Mouse (Mus musculus) adipocyte (in vitro differentiated cells): ENCODE data around the gene Lrrc45.
"Not testable (repeated sequence)": the region's sequence is repeated elsewhere in the genome, so short reads cannot be mapped to it uniquely, and the experiment has no call there.

ENCODE experiments used
- DNase-seq: peaks from one replicate; pipeline ENCODE4 v3.0.0-alpha.2; 2016; ENCODE audit warnings: low spot score

The Lrrc45 gene

DNA sequence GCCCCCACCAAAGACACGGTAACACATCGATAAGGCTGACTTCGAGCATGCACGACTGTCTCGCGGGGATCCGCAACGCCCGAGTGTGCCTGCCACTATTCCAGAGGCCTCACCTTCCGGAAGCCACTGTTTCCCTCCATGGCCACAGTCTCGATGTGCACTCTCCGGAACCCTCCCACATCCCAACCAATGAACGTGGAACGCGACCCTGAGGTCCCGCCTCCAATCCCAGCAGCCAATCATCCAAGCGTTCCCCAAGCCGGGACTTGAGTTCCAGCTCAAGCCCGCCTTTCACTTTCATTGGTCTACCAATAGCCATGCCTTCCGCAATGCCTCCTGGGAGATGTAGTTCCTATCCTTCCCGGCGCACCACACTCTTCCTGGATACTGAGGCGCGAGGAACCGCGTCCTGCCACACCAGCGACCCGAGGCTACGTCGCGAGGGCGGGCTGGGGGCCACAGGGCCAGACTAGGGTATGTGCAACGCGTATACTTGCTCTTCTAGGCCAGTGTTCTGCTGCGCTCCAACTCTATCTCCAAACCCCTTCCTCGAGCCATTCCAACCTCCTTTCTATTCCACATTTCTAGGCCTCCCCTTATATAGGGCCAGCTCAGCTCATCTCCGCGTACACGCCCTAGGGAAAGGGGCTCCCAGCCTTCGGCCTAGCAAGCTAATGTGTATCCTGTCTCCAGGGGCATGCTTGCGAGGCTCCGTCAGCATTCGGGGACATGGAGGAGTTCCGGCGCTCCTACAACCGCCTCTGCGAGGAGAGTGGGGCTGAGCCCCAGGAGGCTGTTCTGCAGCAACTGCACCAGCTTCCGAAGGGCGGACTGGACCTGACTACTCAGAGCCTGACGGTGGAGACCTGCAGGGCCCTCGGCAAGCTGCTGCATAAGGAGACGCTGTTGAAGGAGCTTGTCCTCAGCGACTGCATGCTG is at the start of gene Lrrc45, which contains the start of gene Cenpx:
TSS of gene Lrrc45 (plus strand) at position 346 of the 939 bp plus-strand sequence.
TSS of gene Cenpx (minus strand) at position 159 of the 939 bp plus-strand sequence.
- peak; percentile 99 for DNase-seq

DNA sequence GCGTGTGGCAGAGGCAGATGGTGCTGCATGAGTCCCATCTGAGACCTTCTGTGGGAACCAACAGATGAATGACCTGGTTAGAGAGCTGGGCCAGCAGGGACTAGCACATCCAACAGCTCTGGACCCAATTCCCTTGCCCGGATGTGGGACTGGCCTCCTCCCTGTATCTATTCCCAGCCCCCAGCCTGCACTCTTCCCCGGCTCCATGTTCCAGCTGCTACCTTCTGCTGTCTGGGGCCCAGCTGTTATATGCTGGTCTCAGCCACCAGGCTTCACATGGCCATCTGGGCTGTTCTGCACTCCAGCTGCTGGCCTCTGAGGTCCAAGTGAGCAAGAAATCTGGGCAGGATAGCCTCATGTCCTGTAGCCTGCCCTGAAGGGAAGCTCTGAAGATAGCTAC is 48.3 kb upstream of the Lrrc45 start:
- DNase-seq: no peak

DNA sequence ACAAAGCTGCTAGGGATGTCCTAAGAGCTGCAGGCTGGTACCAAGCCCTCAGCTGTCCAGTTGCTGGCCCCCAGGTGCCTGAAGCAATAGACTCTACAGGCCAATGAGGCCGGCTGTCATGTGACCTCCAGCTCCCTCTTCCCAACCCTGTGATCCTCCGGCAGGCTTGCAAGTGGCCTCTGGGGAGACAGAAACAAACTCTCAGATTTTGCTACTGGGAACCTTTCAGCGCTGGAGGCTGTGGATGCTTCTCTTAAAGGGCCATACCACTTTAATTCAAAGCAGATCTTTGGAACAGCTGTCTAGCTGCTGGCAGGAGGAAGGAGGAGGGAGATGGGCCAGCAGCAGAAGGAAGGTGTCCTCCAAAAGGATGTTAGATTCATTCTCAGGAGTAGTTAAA is 47.1 kb upstream of the Lrrc45 start:
- peak; percentile 39 for DNase-seq

DNA sequence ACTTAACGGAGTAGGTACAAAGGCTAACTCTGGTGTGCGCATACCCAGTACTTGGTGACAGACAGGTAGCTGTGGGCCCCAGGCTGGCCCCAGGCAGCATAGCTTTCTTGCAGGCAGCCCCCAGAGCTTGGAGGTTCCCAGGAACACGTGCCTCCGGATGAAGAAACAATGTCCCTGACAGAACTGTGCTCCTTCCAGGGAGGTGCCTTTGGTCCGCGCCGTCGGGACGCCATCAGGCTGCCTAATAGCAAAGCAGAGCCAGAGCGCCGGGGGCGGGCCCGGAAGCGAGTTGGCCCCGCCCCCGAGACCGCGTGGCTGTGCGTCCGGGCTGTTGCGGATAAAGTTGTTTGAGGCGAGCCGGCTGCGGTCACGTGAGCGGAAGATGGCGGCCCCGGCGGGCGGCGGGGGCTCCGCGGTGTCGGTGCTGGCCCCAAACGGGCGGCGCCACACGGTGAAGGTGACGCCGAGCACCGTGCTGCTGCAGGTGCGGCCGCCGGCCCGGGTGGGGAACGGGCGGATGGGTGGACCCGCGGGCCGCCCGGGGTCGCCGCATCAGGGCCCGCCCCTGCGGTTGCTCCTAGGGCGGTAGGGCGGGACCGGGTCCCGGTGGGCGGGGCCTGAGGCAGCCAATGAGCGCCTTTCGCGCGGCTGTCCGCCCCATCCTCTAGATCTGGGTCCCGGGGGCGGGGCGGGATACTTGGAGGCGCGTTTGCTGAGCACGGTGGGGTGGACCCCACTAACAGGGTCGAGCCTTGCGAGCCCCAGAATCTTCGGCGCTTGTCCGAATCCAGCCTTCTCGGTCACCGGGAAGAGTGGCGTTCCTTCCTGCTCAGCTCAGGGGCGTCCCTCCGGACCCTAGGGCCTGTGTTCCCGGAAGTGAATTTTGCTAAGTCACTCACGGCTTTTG is 40.8 kb upstream of the Lrrc45 start, which contains the start of gene Aspscr1:
TSS of gene Aspscr1 (plus strand) at position 287 of the 907 bp plus-strand sequence.
- peak; percentile 94 for DNase-seq

- no peak for DNase-seq
Measured at GRCm38 (mm10) chr11:120673594-120674122, 40.1 kb upstream of the Lrrc45 start.

DNA sequence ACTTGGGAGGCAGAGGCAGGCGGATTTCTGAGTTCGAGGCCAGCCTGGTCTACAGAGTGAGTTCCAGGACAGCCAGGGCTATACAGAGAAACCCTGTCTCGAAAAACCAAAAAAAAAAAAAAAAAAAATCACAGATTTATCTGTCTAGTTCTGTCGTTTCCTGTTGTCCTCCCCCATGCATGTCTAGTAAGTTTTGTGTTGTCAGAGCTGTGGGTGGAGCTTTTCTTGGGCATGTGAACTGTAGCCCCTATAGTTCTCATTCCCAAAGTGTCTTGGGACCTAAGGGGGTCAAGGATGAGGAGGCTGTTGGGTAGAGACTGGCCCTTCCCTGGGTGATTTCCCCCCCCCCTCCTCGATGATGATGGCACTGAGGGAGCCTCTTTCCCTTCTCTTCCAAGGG is 37.9 kb upstream of the Lrrc45 start:
- DNase-seq: not testable (repeated sequence)

DNA sequence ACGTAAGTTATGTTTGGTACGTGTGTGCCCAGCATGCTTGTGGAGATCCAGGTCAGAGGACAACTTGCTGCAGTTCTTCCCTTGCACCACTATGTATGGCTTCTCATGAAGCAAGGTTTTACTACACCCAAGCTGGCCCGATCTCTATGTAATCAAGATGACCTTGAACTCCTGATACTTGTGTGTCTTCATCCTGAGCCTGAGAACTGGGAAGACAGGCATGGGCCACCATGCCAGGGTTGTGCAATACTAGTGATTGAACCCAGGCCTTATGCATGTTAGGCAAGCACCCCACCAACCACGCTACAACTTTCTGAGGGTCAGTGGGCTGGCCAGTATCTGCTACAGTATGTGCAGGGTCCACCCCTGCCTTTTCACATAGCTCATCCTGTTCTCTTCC is 36.8 kb upstream of the Lrrc45 start:
- DNase-seq: no peak

GRCm38 (mm10) chr11:120679909-120680308 is 33.8 kb upstream of the Lrrc45 start:
- DNase-seq: peak; percentile 53

DNA sequence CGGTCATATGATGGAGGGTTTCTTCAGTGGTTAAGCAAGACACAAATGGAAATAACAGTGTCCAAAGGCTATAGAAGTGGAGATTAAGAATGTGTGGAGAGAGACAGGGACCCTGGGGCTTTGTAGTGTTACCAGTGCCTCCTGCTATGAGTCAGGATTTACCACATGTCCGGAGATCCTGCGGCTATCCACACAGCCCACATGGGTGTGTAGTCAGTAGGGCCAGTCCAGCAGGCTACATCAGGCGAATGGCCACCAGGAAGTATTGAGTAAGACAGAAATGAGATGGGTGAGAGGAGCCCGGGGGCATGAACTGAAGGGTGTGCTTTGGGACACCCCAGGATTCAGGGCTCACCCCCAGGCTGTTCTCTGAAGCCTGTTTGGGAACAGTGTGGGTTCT is 31.0 kb upstream of the Lrrc45 start:
- DNase-seq: no peak

DNA sequence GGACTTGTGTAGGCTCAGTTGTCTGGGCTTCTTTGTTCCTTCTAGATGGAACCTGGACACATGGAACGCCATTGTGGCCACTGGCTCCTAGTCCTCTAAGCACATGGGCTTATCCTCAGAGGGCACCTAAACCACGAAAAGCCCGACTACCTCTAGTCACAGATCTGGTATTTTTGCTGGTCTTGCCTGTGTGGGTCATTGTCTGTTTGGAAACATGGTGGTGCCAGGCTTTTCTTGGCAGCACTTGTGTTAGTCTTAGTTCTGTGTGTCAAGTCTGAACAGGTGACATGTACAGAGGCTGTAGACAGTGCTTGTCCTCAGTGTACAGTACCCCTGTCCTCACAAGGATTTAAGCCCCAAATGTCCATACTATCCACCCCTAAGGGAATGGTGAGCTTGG is 30.2 kb upstream of the Lrrc45 start:
- DNase-seq: no peak

DNA sequence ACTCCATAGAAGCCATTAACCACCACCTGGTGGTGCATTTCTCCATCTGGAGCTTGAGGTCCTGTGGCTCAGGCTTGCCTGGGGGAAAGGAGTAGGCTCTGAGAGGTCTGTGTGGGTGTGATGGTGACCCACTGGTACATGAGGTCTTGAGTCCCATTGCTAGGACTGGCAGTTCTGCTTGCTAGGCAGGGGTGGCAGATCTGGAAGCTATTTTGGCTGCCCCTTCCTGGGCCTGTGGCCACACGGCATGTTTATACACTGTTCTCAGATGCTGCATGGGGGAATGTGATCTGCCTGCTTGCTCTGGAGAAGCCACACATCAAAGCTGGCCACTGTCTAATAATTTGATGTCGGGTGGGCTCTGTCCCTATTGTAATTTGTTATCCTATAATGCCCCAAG is 29.6 kb upstream of the Lrrc45 start:
- no peak for DNase-seq

DNA sequence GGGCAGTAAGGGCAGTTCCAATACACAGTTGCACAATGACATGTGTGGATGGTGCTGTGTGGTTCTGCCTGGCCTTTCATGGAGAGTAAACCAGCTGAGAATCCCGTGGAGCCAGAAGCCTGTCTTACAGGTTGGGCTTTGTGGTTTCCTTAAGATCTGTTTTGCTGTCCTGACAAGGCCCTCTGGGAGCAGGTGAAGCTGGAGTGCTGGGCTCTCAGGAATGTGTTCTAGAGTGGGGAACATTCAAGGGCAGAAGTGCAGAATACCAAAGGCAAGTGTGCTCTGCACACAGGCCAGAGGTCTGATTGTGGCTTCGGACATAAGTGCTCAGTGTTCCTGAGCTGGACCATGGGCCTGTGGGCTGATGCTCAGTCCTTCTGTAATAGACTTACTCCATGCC is 29.1 kb upstream of the Lrrc45 start:
- DNase-seq: no peak

DNA sequence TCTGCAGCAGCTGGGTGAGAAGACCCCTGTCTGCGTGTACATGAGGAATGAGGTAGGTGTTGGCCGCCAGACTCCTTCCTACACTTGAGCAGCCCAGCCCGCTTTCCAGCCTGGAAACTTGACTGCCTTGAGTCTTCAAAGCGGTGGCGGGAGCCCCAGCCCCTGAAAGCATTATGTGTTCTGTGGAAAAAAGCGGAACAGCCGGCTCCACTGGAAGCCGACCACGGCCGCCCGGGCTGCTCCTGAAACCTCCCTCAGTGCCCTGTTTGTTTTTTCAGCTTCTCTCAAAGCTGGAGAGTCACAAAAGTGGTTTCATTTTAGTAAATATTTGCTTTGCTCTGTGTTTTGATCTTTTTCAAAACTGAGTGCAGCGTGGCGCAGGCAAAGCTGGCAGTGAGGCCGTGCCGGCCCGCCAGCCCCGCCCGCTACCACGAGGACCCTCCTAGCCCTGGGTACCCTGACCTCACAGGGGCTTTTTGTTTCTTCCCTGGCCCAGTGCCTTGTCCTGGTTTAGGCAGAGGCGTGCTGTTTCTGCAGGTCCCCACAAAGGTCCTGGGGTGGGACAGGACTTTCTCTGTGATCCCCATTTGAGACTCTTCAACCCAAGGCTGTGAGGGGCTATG is 27.0 kb upstream of the Lrrc45 start:
- DNase-seq: no peak

- DNase-seq: no peak
Measured at GRCm38 (mm10) chr11:120689365-120689764, 24.4 kb upstream of the Lrrc45 start.

GRCm38 (mm10) chr11:120692471-120693011 is 21.2 kb upstream of the Lrrc45 start:
- peak; percentile 39 for DNase-seq

DNA sequence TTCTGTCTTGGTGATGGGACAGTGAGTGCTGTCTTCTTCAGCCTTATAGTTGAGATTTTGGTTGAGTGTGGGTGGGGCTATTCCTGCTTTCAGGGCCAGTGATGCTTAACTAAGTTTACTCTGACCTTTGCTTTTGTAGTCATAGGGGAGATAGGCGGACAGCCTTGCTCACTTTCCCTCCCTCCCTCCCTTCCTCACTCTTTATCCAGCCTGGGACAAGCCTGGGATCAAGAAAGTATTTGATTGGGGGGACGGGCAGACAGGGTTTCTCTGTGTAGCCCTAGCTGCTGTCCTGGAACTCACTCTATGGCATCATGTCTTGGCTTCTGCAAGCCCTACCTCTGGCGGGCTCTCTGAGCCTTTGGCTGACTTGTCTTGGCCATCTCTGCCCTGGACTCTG is 20.3 kb upstream of the Lrrc45 start:
- no peak for DNase-seq

- no peak for DNase-seq
Measured at GRCm38 (mm10) chr11:120695184-120695583, 18.5 kb upstream of the Lrrc45 start.

DNA sequence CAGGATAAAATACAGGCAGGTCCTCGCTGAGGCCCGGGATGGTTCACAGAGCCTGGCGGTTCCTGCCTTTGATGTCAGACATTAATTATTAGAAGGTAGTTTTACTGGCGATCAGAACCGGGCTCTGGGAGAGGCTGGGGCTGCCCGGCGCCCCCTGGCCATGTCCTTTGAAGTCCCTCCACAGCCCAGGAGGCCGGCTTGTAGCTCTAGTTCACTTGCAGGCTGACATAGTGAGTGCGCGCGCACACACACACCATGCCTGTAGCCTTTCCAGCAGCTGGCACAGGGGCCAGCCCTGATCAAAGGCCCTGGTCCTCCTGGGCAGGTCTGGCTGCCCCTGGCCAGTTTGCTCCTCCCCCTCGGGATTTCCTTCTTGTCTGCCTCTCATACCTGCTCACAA is 18.1 kb upstream of the Lrrc45 start:
- DNase-seq: no peak

GRCm38 (mm10) chr11:120696568-120696967 is 17.2 kb upstream of the Lrrc45 start:
- no peak for DNase-seq

- DNase-seq: peak; percentile 75
Measured at GRCm38 (mm10) chr11:120697741-120698140, 16.0 kb upstream of the Lrrc45 start.

DNA sequence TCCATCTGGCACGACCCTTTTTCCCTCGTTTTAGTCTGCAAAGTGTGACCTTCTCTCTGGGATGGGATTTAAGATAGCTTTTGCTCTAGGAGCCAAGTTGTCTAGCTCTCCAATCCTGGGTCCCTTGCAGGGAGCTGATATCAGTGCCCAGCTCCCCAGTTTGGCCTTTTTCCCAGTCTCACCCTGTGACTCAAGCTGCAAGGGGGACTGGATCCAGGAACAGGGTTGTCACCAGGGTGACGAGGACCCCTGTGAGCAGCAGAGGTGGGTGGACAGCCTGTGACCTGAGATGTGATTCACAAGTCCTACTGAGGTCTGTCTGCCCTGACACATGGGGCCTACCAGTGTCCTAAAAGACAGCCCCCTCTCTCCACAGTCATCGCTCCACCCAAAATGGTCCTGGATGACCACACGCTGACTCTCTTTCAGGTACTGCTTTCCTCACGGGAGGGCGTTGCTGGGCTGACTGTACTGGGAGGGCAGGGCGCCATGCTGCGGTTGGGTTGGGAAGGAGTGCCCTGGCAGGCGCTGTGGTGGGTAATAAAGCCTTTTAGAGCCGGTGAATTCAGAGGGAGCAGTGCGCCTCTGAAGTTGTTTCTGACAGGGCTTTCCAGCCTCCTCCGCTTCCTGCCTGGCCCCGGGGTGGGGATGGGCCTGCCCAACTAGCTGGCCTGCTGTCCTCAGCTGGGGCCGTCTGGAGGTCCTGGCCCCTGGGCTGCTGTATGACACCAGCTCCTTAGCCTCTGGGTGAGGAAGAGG is 9.8 kb upstream of the Lrrc45 start:
- no peak for DNase-seq
